Mouse (Mus musculus) MEL (cell line): ENCODE measurements around the gene Eef1g.

ENCODE experiments used
- CTCF ChIP-seq, 3 experiments: IDR thresholded peaks in 2 of 3; conservative IDR thresholded peaks in 1 of 3; 2 replicates each; pipeline ENCODE4 v1.5.1; 2011 to 2012; ENCODE audit warnings: low read length in 3 of 3, low read depth in 2 of 3, mild to moderate bottlenecking in 2 of 3, improper control_type of control experiment in 1 of 3, inconsistent platforms in 1 of 3, mixed read lengths in 1 of 3, moderate library complexity in 1 of 3; ENCODE audit not compliant: control insufficient read depth in 1 of 3, insufficient read depth in 1 of 3, poor library complexity in 1 of 3, severe bottlenecking in 1 of 3
- E2F4 ChIP-seq: IDR thresholded peaks from 2 replicates; pipeline ENCODE4 v1.6.1; 2011; ENCODE audit warnings: low read depth, low read length, improper control_type of control experiment, borderline replicate concordance
- ELF1 ChIP-seq: IDR thresholded peaks from 2 replicates; pipeline ENCODE4 v1.6.1; 2014; ENCODE audit warnings: low read depth, mild to moderate bottlenecking, inconsistent platforms, low read length, improper control_type of control experiment, moderate library complexity
- EP300 ChIP-seq, 2 experiments: IDR thresholded peaks; 2 replicates each; pipeline ENCODE4 v1.6.1; 2011; ENCODE audit warnings: improper control_type of control experiment in 2 of 2, low read length in 2 of 2, low read depth in 1 of 2, mild to moderate bottlenecking in 1 of 2
- HCFC1 ChIP-seq: IDR thresholded peaks from 2 replicates; pipeline ENCODE4 v1.6.1; 2012; ENCODE audit warnings: low read depth, mild to moderate bottlenecking, inconsistent platforms, low read length, improper control_type of control experiment, moderate library complexity
- MAX ChIP-seq: IDR thresholded peaks from 2 replicates; pipeline ENCODE4 v1.6.1; 2011; ENCODE audit warnings: low read length, improper control_type of control experiment
- MAZ ChIP-seq: IDR thresholded peaks from 2 replicates; pipeline ENCODE4 v1.6.1; 2012; ENCODE audit warnings: low read depth, mild to moderate bottlenecking, inconsistent platforms, low read length, improper control_type of control experiment
- POLR2A ChIP-seq, 2 experiments: IDR thresholded peaks; 2 replicates each; pipeline ENCODE4 v1.6.1; 2011 to 2012; ENCODE audit warnings: low read length in 2 of 2, mild to moderate bottlenecking in 2 of 2, control low read depth in 1 of 2, improper control_type of control experiment in 1 of 2, low read depth in 1 of 2, moderate library complexity in 1 of 2; ENCODE audit not compliant: control insufficient read depth in 1 of 2, insufficient read depth in 1 of 2, poor library complexity in 1 of 2
- POLR2AphosphoS2 ChIP-seq: IDR thresholded peaks from 2 replicates; pipeline ENCODE4 v1.6.1; 2011; ENCODE audit warnings: low read length, improper control_type of control experiment

- TF ChIP-seq CTCF (IDR thresholded peaks at IDR 0.05 in 2 of 3, conservative IDR thresholded peaks at IDR 0.05 in 1 of 3; ENCODE audit: control insufficient read depth in 1 of 3, insufficient read depth in 1 of 3, low read depth in 2 of 3, low read length in 3 of 3, poor library complexity in 1 of 3, severe bottlenecking in 1 of 3) (no peak), POLR2AphosphoS2 (no peak), HCFC1 (no peak), MAZ (no peak; the same call in 1 of the 2 replicates), POLR2A (IDR thresholded peaks at IDR 0.05; ENCODE audit: control insufficient read depth in 1 of 2, insufficient read depth in 1 of 2, low read depth in 1 of 2, low read length in 2 of 2, poor library complexity in 1 of 2) (no peak), E2F4 (no peak), EP300 (IDR thresholded peaks at IDR 0.05; ENCODE audit: low read depth in 1 of 2, low read length in 2 of 2) (no peak), MAX (no peak), ELF1 (no peak)
Measured at GRCm38 (mm10) chr19:8989066-8989566, 22.3 kb downstream of the Eef1g start, which contains the start of gene Ahnak.
